Mouse (Mus musculus) erythroblast, adult 5-6 weeks (primary cell): Measurements from ENCODE around the gene Rngtt. TPM values are rescaled to one million over a fixed set of nuclear protein-coding genes. Genes with fewer than 3 reads are reported as not detected.
A peak's percentile ranks its signal among the peaks of the same experiment; 100 is the strongest.
"Not testable (repeated sequence)": the region's sequence is repeated elsewhere in the genome, so short reads cannot be mapped to it uniquely, and the experiment has no call there.

Experiments used
- ATAC-seq: replicated peaks from 2 replicates; pipeline ENCODE4 v1.8.0; 2016; ENCODE audit warnings: moderate number of reproducible peaks, mild to moderate bottlenecking, moderate TSS enrichment, inconsistent platforms; ENCODE audit not compliant: poor library complexity, low FRiP score, severe bottlenecking
- total RNA-seq, 2 experiments: library from RNA; stranded (forward) in 1 of 2; stranded (reverse) in 1 of 2; fragments of 150-400 nt in 1 of 2; fragments of 200-764, 138-1000 nt in 1 of 2; gene quantifications; 2 replicates each; pipeline versions ENCODE4 v1.2.3 to v1.2.4; 2015 to 2017; ENCODE audit warnings: low replicate concordance in 2 of 2

Rngtt gene
- total RNA-seq, 2 experiments from 2014 or later: 61.3 to 109 TPM

- no peak for ATAC-seq
Observed at GRCm38 (mm10) chr4:33307146-33307545, 3.0 kb upstream of the Rngtt start.

- ATAC-seq: peak; percentile 15; the same call in 1 of the 2 replicates
Observed at GRCm38 (mm10) chr4:33310840-33311437, 828 bp downstream of the Rngtt start.

- not testable (repeated sequence) for ATAC-seq
Observed at GRCm38 (mm10) chr4:33314150-33314549, 4.0 kb downstream of the Rngtt start.

GRCm38 (mm10) chr4:33315840-33316239 lies 5.7 kb downstream of the Rngtt start:
- no peak for ATAC-seq

- ATAC-seq: no peak
Observed at GRCm38 (mm10) chr4:33331147-33331546, 21.0 kb downstream of the Rngtt start.

GRCm38 (mm10) chr4:33332956-33333455 lies 22.9 kb downstream of the Rngtt start:
- no peak for ATAC-seq

GRCm38 (mm10) chr4:33337999-33338398 lies 27.9 kb downstream of the Rngtt start:
- peak; percentile 81 for ATAC-seq

GRCm38 (mm10) chr4:33342877-33343731 lies 33.0 kb downstream of the Rngtt start:
- ATAC-seq: peak; percentile 61

GRCm38 (mm10) chr4:33343732-33344057 lies 33.6 kb downstream of the Rngtt start:
- ATAC-seq: peak; percentile 96

GRCm38 (mm10) chr4:33363451-33363850 lies 53.3 kb downstream of the Rngtt start:
- peak; percentile 72 for ATAC-seq

- ATAC-seq: no peak
Observed at GRCm38 (mm10) chr4:33374916-33375315, 64.8 kb downstream of the Rngtt start.

GRCm38 (mm10) chr4:33377642-33378041 lies 67.5 kb downstream of the Rngtt start:
- ATAC-seq: no peak; the same call in 1 of the 2 replicates

GRCm38 (mm10) chr4:33378894-33379293 lies 68.8 kb downstream of the Rngtt start:
- peak; percentile 41 for ATAC-seq

- ATAC-seq: no peak
Observed at GRCm38 (mm10) chr4:33388899-33389298, 78.8 kb downstream of the Rngtt start.

GRCm38 (mm10) chr4:33390660-33391059 lies 80.5 kb downstream of the Rngtt start:
- ATAC-seq: no peak

- ATAC-seq: no peak
Observed at GRCm38 (mm10) chr4:33393437-33393836, 83.3 kb downstream of the Rngtt start.

GRCm38 (mm10) chr4:33396222-33397176 lies 86.4 kb downstream of the Rngtt start:
- ATAC-seq: peak; percentile 97

GRCm38 (mm10) chr4:33405723-33406293 lies 95.7 kb downstream of the Rngtt start:
- no peak for ATAC-seq

GRCm38 (mm10) chr4:33413791-33414190 lies 103.7 kb downstream of the Rngtt start:
- no peak for ATAC-seq

GRCm38 (mm10) chr4:33414781-33415180 lies 104.7 kb downstream of the Rngtt start:
- ATAC-seq: no peak
